Mouse (Mus musculus) layer of hippocampus, adult 8-10 months (tissue): Measurements from ENCODE around the gene Foxred1. TPM values are rescaled to one million over a fixed set of nuclear protein-coding genes. Genes with fewer than 3 reads are reported as not detected.

Source experiments
- DNase-seq, 2 experiments: peaks; one replicate each; pipeline ENCODE4 v3.0.0; 2022; ENCODE audit warnings: low spot score in 2 of 2
- total RNA-seq, 4 experiments: library from RNA; stranded (reverse); gene quantifications; 2 replicates each; pipeline ENCODE4 v1.2.4; 2022

Foxred1 gene
- total RNA-seq, 4 experiments from 2014 or later = 33.3 to 46.1 (median 38.3) TPM

DNA sequence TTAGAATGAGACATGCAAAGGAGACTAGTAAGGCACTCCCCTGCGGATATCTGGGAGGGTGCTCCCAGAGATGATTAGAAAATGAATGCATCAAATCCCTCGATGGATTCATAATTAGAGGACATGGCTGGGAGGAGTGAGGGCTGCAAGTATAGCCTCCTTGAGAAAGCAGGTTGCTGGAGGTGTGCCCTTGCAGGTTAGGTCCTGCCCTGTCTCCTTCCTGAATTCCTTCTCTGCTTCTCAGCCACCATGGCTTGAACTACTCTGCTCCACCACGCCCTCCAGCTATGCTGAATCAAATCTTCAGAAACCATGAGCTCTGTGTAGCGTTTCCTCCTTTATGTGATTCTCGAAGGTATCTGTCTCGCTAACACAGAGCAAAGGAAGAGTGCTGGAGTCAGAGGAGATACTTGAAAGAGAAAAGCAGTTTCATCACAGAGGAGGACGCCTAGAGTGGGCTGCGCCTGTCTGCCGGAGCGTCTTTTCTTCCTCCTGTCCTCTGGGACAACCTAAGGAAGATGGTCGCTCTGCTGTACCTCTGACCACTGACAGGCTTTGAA is 17.8 kb downstream of the Foxred1 start:
- no peak for DNase-seq

DNA sequence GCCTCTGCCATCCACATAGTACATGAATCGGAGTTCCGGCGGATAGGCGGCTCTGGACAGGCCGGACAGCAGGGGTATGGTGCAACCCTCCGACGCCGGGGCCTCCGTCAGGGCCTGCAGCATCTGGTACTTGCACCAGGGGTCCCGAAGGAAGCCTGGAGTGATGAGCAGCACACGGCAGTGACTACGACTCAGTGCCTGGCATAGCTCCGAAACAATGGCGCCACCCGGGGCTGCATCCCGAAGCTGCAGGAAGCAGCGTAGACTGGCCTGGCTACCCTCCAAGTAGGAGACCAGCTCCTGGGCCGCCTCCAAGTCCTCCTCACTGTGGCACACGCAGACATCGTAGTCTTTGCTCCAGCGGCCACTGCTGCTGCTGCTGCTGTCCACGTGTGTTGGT is 22.2 kb downstream of the Foxred1 start:
- DNase-seq = peak in 1 of 2 experiments; percentile 63

DNA sequence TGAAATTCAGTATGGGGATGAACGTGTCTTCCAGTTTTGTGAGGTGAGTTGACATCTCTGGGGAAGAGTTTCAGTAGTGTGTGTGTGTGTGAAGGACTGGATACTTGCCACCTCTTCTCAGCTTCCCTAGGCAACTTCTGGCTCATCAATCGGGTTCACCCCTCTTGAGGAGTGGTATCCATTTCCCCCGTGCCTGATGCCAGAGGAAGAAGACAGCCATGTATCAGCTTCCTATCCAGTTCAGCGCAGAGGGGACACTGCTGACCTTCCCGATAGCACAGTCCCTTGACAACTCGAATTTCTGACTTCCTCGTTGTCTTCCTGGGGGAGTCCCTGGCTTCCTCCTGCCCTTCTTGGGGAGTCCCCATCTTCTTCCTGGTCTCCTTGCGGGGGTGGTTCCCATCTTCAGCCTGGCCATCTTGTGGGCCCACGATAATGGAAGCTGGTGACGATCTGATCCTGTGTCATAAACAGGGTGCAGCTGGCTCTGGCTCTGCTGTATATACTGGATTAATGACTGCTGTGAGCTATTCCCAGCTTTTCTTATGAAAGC is 23.4 kb downstream of the Foxred1 start:
- no peak for DNase-seq

DNA sequence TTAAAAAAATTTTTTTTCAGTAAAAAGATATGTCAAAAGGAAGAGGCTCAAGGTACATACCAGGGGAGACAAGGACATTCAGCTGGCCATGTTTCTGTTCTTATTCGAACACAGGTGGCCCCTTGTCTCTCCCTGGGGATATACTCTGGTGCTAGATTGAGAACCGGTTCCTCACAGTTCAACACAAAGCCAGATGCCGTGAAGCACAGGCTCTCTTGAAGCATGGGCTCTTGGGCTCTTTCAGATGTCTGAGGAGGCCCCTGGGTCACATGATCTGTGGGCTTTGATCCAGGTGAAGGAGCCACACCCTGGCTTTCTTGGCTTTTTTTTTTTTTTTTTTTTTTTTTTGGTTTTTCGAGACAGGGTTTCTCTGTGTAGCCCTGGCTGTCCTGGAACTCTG is 24.4 kb downstream of the Foxred1 start:
- DNase-seq = no peak

DNA sequence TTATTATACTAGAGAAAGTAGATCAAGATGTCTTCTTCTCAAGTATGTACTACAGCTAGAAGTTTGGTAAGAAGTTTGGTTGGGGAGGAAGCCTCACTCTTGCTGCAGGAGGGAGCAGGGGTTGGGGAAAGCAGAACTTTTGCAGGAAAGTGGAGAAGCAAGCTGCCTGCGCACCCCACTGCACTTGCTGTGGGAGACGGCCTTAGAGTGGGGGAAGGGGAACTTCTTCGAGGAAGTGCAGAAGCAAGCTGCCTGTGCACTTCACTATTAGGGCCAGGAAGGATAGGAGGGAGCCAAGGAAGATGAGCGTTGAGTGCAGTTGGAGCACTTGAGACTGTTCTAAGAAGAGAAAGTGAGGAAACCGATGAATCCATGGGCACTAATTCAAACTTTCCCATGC is 27.5 kb downstream of the Foxred1 start:
- DNase-seq = no peak

DNA sequence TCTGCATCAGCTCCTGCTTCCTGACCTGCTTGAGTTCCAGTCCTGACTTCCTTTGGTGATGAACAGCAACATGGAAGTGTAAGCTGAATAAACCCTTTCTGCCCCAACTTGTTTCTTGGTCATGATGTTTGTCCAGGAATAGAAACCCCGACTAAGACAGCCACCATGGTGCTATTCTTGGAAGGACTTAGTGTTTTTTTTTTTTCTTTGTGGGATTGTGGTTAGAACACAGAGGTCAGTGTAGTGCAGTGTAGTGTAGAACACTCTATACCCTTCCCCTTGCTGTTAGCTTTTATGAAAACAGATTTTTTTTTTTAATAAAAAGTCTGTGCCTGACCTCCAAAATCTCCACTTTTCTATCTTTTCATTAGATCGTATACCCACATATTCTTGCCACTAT is 28.0 kb downstream of the Foxred1 start:
- DNase-seq = no peak

DNA sequence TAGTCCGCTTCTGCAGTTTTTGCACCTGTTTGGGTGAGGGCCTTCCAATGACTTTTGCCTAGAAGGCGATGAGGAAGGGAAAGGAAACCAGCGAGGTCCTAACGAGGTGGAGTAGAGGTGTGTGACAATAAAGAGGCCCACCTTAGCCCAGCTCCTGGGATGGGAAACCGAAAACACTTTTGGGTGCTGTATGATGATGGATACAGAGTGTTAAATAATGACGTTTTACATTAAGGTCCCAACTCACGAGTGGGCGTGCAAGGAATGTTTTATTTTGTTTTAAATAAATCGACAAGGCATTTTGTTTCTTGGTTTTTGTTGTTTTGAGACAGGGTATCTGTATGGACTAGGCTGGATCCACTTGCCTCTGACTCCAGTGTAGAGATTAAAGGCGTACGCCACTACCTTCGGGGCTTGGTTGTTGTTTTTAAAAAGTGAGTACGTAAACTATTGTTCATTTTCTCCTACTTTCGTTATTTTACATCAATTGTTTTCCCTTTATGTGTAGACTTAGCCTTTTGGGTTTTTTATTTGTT is 34.7 kb downstream of the Foxred1 start:
- no peak for DNase-seq

DNA sequence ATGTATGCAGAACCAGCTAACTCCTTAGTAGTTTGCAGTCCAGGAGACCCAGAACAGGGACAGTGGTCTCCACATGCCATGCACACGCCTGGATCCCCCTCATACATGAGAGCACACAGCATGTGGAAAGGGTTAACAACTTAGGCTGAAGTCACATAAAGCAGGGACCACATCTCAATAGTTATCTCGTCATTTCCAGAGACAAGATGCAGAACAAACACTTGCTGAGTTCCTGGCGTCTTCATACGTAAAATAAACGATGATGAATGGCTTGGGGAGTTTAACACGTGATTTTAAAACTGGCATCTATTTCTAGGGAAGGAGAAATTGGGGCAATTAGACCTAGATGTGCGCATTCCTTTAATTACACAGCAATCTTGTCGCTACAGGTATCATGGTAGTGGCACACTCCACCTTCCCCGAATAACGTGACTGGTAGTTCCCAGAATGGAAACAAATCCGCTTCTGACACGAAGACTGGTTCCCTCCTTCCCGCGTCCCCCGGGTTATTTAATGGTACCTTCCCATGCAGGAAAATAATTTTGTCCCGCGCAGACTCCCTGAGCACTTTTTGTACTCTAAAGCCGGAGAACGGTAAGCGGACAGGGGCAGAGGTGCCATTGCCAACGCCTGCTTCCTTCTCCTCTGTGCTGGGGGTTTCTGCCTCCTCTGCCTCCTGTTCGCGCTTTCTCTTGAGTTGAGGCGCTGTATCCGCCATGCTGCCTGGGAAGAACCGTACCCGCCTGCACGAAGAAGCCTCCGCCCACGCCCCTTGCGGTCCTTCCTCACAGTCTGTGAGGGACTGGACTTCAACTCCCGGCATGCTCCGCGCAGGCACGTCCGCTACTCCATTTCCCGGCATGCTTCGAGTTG is 35.4 kb downstream of the Foxred1 start, which contains the start of gene Dcps:
Gene Dcps (minus strand): TSS at position 811 of the 873 bp plus-strand sequence.
- peak; percentile 92 to 95 for DNase-seq

DNA sequence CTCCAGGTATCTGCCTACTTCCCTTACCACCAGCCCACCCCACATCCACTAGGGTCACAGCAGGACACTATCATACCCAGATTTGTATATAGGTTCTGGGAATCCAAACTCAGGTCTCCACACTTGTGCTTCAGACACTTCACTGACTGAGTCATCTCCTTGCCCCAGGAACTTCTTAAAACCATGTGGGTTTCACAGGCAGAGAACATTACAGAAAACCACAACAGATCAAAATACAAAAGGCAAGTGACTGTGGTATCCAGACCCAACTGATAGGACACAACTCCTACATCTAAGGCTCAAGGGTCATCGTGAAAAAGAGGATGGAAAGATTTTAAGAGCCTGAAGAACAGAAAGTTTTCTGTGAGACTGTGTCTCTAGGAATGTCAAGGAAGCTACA is 37.5 kb downstream of the Foxred1 start:
- no peak for DNase-seq

DNA sequence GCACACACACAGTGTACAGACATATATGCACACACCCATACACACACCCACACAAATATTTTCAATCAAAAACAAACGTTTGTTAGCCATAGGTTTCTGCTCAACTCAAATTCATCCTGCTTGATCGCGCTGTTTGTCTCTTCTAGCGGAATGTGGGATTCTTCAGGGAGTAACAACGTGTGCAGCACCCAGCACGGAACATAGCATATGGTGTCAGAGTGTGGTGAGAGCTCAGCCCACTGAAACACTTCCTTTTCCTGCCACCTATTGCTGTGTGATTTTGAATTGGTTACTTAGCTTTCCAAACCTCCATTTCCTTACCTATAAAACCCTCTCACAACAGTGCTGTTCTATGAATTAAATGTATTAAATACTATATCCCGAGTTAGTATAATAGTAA is 40.8 kb downstream of the Foxred1 start:
- no peak for DNase-seq

DNA sequence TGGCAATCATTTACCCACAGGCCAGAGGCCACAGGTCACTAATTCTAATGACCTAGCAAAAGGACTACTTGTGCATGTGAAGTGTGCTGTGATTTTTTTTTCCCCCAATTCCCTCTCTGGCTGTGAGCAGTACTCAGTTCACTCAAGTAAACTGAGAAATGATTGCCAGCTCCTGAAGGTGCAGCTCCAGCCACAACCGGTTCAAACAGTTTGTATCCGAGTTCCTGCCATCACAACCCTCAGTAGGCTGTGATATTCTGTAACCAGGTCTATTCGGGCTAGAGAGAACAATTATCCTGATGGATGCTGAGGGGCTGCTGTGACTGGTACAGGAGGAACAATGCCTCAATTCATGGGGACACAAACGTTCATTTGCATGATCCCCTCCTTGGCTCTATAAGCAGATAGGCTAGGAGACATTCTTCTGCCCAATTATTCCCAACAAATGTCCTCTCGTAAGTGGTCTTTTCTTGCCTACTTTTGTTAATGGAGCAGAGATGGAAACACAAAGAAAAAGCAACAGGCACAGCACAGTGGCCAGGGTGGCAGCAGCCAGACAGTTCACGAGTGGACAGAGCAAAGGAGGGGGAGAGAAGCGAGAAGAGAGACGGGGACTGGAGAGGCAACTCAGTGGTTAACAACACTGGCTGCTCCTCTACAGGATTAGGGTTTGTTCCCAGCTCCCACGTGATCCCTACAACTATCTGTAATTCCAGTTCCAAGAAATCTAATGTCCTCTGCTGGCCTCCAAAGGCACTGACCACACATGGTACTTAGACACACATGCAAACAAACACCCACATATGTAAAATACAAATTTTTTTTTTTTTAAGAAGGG is 43.8 kb downstream of the Foxred1 start:
- DNase-seq = no peak

DNA sequence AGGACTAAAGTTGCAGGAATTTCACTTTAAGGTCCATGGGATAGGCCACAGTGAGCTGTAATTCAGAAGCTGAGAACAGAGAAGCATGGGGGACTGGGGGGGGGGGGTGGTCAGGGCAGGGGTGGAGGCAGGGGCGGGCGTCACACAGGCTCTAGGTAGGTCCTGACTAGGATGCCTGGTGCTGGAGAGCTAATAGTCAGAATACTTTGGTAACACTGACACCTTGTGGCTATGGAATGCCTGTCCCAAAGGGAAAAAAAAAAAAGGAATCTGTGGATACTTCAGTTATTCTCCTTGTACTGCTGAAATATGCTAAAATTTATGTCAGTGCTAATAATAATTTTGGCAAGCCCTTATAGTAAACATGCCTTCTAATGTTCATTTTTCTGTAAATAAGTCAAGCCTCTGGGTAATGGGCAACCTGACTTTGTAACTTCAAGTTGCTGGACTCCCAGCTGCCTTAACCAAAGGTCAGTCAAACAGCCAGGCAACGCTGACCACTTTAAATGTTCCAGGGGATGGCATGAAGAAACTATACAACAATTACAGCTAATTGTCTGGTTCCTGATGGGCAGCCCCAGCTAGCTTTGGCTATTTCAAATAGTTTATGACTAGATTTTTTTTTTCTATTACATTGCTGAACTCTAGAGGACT is 44.6 kb downstream of the Foxred1 start:
- no peak for DNase-seq

DNA sequence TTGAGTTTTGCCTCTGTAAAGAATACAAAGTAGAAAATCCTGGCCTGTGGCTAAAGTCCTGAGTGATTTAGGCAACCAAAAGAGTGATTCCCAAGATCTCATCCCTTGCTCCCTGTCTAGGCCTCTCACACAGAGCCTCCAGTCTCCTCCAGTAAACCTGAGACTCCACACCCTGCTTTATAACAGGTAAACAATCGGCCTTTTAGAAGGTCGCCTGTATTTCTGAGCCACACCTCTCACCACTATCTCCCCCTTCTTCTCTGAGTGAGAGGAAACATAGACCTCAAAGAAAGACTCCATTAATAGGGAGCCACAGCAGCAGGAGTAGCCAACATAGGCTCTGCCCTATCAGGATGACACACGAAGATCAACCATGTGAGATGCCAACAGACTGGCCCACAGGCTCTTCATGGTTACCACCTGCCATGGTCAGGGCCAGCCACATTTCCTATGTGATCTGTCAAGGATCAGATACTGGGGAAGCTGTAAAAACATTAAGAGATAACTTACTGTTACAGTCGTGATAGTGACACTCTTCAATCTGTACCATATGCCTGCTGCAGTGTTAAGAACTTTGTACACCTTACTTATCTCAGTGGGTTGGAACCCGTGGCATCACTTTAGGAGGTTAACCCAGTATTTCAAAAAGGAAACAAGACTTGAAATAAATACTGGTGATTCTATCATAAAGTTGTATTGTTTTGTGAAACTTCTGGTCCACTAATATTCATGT is 46.5 kb downstream of the Foxred1 start:
- DNase-seq = no peak

DNA sequence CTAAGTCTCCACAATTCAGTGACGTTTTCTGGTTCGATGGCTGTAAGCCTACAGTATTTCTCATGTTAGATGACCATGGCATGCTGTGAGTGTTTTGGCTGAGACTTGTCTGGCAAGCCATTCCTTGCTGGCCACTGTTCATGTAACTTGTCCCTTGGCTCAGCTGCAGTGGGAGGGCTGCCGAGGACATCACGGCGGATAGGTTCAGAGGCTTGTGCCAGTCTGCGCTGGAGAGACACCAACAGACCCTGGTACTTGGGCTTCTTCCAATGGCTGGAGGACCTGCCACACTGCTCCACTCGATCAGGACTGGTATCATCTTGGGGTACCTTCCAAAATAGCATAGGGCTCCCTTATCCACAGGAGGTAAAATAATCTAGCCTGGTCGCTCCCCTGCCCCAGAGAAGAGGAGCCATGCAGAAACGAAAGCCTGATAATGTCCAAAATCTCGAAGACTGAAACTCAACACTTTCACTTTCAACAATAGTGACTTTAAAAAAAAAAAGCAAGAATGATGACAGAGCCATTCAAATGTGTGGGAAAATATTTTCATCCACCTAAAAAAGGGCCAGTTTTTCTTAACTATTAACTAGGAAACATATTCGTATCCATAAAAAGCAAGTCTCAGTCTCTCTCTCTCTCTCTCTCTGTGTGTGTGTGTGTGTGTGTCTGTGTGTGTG is 47.7 kb downstream of the Foxred1 start:
- DNase-seq = peak in 1 of 2 experiments; percentile 37

DNA sequence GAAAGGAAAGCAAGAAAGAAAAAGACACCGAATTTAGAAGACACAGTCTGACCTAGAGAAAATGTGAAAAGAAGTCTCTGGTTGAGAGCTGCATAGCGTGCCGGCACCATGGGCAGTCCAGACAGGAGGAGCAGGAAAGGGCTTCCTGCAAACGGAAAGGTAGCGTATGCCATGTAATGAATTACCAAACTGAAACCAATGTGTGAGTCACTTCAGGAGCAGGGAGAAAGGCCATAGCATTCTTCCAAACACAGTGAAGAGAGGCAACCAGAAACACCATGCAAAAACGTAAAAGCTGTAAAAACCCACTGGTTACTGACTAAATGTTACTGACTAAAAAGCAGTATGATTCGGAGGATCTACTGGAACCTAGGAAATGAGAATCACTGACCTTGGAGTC is 49.1 kb downstream of the Foxred1 start:
- no peak for DNase-seq

DNA sequence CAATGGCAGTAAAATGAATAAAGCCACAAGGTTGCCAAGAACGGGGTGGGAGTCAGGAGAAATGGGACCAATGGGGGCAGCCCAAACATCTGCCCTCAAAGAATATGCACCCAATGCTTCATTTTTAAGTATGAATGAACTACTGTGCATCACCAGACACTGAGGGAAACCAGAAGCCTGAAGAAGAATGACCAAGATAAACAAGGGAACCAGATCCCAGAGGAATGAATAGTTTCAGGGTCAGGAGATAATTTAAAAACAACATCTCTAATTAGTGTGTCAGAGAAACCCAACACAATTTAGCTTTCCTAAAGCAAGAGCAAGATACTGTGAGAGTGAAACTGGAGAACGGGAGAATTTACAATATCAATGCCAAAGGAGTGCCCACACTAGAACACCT is 50.2 kb downstream of the Foxred1 start:
- DNase-seq = no peak

DNA sequence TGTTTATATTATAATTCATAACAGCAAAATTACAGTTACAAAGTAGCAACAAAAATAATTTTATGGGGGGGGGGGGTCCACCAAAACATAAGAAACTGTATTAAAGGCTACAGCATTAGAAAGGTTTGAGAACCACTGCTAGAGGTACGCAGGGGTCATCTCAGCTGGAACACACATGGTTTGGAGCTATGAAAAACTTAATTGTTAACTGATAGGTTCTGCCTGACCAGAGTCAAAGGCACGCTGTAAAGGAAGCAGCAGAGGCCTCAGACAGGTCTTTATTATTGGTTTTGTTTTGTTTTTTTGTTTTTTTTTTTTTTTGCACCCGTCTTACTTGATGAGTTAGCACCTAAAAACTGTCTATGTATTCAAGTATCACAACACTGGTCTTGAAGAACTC is 52.4 kb downstream of the Foxred1 start:
- DNase-seq = no peak

DNA sequence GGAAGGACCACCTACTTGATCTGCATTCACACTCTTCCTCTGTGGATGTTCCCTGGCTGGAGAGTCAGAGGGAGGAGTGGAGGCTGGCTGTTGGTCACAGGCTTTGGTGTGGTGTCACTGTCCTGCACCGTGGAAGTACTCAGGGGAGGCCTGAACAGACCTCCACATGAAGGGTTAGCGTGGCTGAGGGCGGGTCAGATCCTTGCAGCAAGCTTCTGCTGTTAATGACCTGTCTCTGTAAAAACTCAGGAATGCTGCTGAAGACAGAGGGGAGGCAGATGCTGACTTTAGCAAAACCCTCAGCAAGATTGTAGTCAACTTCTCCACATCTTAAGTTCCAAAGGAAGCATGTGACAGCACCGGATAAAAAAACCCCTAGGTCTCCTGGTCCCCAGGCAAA is 54.0 kb downstream of the Foxred1 start:
- DNase-seq = no peak

DNA sequence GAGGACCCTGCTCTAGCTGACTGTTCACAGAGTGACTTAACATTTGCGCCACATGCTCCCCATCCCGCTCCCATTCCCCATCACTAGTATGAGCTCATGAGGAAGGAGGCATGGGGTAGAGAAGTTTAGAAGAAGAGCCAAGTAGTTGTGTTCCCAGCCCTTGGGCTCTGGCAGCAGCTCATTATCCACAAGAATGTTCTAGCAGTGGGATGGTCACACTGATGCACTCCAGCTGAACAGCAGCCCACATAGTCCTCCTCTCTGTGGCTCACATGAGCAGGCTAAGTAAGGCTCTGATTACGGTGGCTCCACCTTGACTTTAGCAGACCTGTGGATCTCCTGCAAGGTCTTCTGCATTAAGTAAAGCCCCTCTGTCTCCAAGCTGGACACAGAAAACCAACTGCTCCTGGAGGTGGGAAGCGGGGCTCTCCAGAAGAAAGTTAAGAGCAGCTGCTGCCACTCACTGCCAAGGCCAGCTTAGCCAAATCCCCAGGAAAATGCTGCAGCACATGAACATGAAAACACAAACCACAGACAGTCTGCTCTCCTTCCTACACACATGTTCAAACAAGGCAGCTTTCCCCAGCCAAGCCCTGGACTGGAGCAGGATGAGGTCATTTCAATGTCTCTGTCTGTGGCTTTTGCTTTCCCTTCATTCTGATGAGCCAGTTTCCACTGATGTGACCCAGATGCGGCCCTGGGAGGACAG is 54.7 kb downstream of the Foxred1 start:
- DNase-seq = peak in 1 of 2 experiments; percentile 53
